Mouse (Mus musculus) neural tube, embryonic 12.5 days (tissue): ENCODE measurements around the gene Tle1. TPM values are rescaled to one million over a fixed set of nuclear protein-coding genes. Genes with fewer than 3 reads are reported as not detected.

ENCODE experiments used
- ATAC-seq: fragments of 200-750 bp; cut with Nextera tagmentation; 2 replicates; pipeline ENCODE4 v1.8.0; 2017; ENCODE audit warnings: low read depth, mild to moderate bottlenecking, moderate TSS enrichment, moderate library complexity; ENCODE audit not compliant: low FRiP score
- H3K27ac ChIP-seq: fragments of 300-500 bp; sonication (generic); 2 replicates; pipeline ENCODE4 v1.5.1; 2016
- H3K27me3 ChIP-seq: fragments of 300-500 bp; sonication (generic); replicated peaks from 2 replicates; pipeline ENCODE4 v1.6.1; 2016; ENCODE audit warnings: mild to moderate bottlenecking
- H3K36me3 ChIP-seq: fragments of 300-500 bp; sonication (generic); 2 replicates; pipeline ENCODE4 v1.6.1; 2016; ENCODE audit warnings: mild to moderate bottlenecking
- H3K4me1 ChIP-seq: fragments of 300-500 bp; sonication (generic); 2 replicates; pipeline ENCODE4 v1.6.1; 2016
- H3K4me2 ChIP-seq: fragments of 300-500 bp; sonication (generic); replicated peaks from 2 replicates; pipeline ENCODE4 v1.6.1; 2016; ENCODE audit warnings: mild to moderate bottlenecking
- H3K4me3 ChIP-seq: fragments of 300-500 bp; sonication (generic); 2 replicates; pipeline ENCODE4 v1.5.1; 2016
- H3K9ac ChIP-seq: fragments of 300-500 bp; sonication (generic); 2 replicates; pipeline ENCODE4 v1.6.1; 2016; ENCODE audit warnings: mild to moderate bottlenecking
- H3K9me3 ChIP-seq: fragments of 300-500 bp; sonication (generic); 2 replicates; pipeline ENCODE4 v1.6.1; 2016; ENCODE audit warnings: mild to moderate bottlenecking
- WGBS: fragments of 180-500 bp; shearing (Covaris S2); methylation state at CpG from one replicate; pipeline ENCODE4 v1.1.7; 2016; 5-methylcytosine and 5-hydroxymethylcytosine counted together
- polyA plus RNA-seq: library from polyadenylated mRNA; unstranded; fragments of >200 nt; fragmentation: Nextera tagmentation; extraction: Ambion mirVana; gene quantifications from 2 replicates; pipeline ENCODE4 v1.2.1, GENCODE M21; 2016

Gene Tle1
- polyA plus RNA-seq, 1 experiment from 2014 or later, result 60.6 TPM

- Histone ChIP-seq H3K9ac (no peak overlapping the region), H3K9me3 (no peaks in the 10 kb centered on the region), H3K27me3 (peaks cover 5% of the 10 kb centered on the region; the same call in 1 of the 2 replicates), H3K4me2 (peak overlapping the region; percentile 65), H3K4me1 (peaks cover 34% of the 10 kb centered on the region), H3K36me3 (0 out of 2 replicates have a peak, but pooled peaks cover 3% of the 10 kb centered on the region), H3K27ac (no peak overlapping the region), H3K4me3 (no peak overlapping the region)
- ATAC-seq, result no peak
- 41% methylated on average over 6 of the region's 6 CpGs for WGBS
Observed at GRCm38 (mm10) chr4:72195116-72195835, 5.4 kb downstream of the Tle1 start.

DNA sequence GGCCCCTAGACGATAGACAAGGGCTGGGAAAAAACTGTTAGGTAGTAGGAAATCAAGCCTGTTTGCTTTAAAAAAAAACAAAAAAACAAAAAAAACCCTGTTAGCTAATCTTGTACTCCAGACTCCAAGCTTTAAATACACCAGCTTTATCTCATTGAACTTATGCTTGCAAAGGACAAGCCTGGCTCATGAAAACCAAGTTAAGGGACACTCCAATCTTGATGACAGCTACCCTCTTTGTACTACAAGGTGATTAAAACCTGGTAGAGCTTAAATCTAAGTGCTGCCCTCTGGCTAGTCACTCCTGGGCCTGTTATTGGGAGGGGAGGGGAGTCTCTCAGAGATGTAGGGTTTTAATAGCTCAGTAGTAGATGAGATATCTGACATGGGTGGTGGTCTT, 7.4 kb downstream of the Tle1 start:
- Histone ChIP-seq H3K4me3 (no peak overlapping the region), H3K9me3 (no peaks in the 10 kb centered on the region), H3K36me3 (0 out of 2 replicates have a peak, but pooled peaks cover 3% of the 10 kb centered on the region), H3K27ac (no peak overlapping the region), H3K4me2 (no peak overlapping the region), H3K4me1 (peaks cover 34% of the 10 kb centered on the region), H3K9ac (no peak overlapping the region), H3K27me3 (peaks cover 5% of the 10 kb centered on the region; the same call in 1 of the 2 replicates)
- ATAC-seq, result no peak
- WGBS, result 88% methylated on average over 1 of the region's 1 CpGs

DNA sequence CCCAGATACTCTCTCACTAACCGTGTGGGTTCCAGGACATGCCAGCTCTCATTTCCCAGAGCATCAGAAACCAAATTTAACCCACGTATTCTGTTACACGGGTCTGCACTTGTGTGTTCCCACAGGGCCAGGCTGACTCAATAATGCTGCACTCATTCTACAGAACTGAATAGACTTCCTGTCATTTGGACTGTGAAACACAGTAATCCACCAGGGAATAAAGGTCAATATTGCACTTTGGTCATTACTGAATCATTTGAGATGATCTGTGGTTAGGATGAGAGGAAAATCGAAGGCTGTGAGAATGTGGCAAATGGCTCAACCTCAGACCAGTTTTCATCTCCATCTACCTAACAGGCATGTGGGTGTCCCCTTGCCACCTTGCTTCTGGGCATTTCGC, 16.2 kb downstream of the Tle1 start:
- 67% methylated on average over 5 of the region's 5 CpGs for WGBS
- Histone ChIP-seq H3K4me2 (no peak overlapping the region), H3K27ac (no peak overlapping the region), H3K4me3 (no peak overlapping the region), H3K27me3 (no peaks in the 10 kb centered on the region), H3K4me1 (peaks cover 9% of the 10 kb centered on the region; the same call in 1 of the 2 replicates), H3K36me3 (0 out of 2 replicates have a peak, but pooled peaks cover 6% of the 10 kb centered on the region), H3K9ac (no peak overlapping the region), H3K9me3 (no peaks in the 10 kb centered on the region)
- no peak for ATAC-seq

DNA sequence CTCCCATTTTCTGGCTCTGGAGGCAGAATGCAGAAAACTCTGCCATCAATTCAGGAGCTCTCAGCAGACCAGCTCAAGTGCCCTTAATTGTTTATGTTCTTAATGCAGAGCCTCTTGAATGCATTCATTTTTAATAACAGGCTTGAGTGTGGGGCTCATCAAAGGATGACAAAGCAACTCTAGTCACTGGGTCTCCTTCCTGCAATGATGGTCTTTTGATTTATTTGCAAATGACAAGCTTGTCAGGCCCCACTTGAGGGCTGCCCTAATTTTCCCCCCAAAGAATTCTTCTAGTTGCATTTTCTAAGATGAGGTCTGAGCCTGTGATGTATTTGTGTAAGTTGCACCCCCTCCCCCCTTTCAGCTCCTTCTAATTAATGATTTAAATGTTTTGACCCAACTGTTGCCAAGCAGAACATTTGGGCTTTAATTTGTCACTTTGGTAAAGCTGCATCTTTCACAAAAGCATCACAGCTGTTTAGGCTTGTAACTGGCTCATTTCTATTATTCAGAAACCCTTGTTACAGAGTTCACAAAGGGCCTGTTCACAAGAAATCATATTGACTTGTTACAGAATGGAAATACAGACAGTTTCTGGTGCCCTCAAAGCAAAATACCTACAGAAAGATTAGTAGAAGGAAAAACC, 18.3 kb downstream of the Tle1 start:
- Histone ChIP-seq H3K4me3 (no peak overlapping the region), H3K36me3 (0 out of 2 replicates have a peak, but pooled peaks cover 6% of the 10 kb centered on the region), H3K4me2 (no peak overlapping the region), H3K9ac (no peak overlapping the region), H3K27me3 (no peaks in the 10 kb centered on the region), H3K9me3 (no peaks in the 10 kb centered on the region), H3K4me1 (peaks cover 9% of the 10 kb centered on the region; the same call in 1 of the 2 replicates), H3K27ac (no peak overlapping the region)
- ATAC-seq, result no peak

- 100% methylated on average over 1 of the region's 1 CpGs for WGBS
- no peaks in the 10 kb centered on the region for H3K9me3 ChIP-seq
- H3K36me3 ChIP-seq, result peaks cover 17% of the 10 kb centered on the region
- no peak overlapping the region for H3K4me2 ChIP-seq
- no peaks in the 10 kb centered on the region for H3K4me1 ChIP-seq
- no peak overlapping the region for H3K27ac ChIP-seq
- no peak overlapping the region for H3K4me3 ChIP-seq
- no peak for ATAC-seq
- H3K27me3 ChIP-seq, result no peaks in the 10 kb centered on the region
- H3K9ac ChIP-seq, result no peak overlapping the region
Observed at GRCm38 (mm10) chr4:72175943-72176342, 24.8 kb downstream of the Tle1 start.

GRCm38 (mm10) chr4:72168267-72168666, 32.5 kb downstream of the Tle1 start:
- Histone ChIP-seq H3K9me3 (no peaks in the 10 kb centered on the region), H3K4me3 (no peak overlapping the region), H3K4me2 (no peak overlapping the region), H3K4me1 (peaks cover 18% of the 10 kb centered on the region), H3K27me3 (no peaks in the 10 kb centered on the region), H3K27ac (no peak overlapping the region), H3K9ac (no peak overlapping the region), H3K36me3 (peaks cover 4% of the 10 kb centered on the region; the same call in 1 of the 2 replicates)
- WGBS, result 10% methylated on average over 1 of the region's 1 CpGs
- peak; percentile 70 for ATAC-seq

DNA sequence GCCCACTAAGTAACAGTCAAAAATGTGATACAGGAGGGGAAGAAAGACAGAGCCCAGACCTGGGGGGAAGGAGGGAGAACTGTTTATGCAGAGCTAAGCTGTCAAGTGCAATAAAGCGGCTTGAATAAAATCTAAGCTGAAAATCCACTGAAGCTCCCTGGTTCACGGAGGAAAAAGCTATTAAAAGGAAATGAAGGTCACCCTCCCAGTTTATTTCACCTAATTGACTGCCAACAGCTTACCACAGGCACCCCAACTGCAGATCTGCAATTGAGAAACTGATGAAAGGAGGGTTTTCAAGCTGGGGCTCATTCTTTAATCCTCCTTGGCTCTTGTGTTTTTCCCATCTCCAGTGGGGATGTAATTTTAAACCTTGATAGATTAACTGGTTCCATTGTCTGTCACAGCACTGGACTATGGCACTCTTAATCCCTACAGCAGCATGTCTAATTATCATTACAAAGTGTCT, 32.9 kb downstream of the Tle1 start:
- Histone ChIP-seq H3K36me3 (peaks cover 4% of the 10 kb centered on the region; the same call in 1 of the 2 replicates), H3K27me3 (no peaks in the 10 kb centered on the region), H3K9ac (no peak overlapping the region), H3K27ac (no peak overlapping the region), H3K4me1 (peaks cover 18% of the 10 kb centered on the region), H3K4me3 (no peak overlapping the region), H3K9me3 (no peaks in the 10 kb centered on the region), H3K4me2 (no peak overlapping the region)
- peak; percentile 90 for ATAC-seq
- 13% methylated on average over 2 of the region's 2 CpGs for WGBS

GRCm38 (mm10) chr4:72167171-72167570, 33.5 kb downstream of the Tle1 start:
- Histone ChIP-seq H3K27ac (no peak overlapping the region), H3K9ac (no peak overlapping the region), H3K36me3 (peaks cover 4% of the 10 kb centered on the region; the same call in 1 of the 2 replicates), H3K4me1 (peaks cover 18% of the 10 kb centered on the region), H3K4me2 (no peak overlapping the region), H3K9me3 (no peaks in the 10 kb centered on the region), H3K4me3 (no peak overlapping the region), H3K27me3 (no peaks in the 10 kb centered on the region)
- ATAC-seq, result no peak
- 50% methylated on average over 3 of the region's 3 CpGs for WGBS

DNA sequence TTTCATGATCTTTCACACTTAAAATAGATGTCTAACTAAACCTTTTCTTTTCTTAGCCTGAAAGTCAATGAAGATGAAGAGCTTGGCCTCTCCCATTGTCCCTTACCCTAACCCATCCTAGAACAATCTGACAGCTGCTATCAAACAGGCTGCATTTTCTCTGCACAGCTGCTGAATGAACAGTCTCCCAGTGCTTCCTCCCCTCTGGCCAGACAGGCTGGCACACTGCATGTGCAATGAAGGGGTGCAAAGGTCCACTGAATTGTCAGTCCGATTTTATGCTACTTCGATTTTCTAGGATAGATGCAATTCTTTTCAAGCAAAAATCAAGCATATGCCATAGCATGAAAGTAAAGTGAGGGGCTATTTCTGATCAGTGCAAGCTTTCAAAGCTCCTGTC, 34.2 kb downstream of the Tle1 start:
- Histone ChIP-seq H3K4me2 (no peak overlapping the region), H3K9ac (no peak overlapping the region), H3K4me1 (peaks cover 18% of the 10 kb centered on the region), H3K9me3 (no peaks in the 10 kb centered on the region), H3K27me3 (no peaks in the 10 kb centered on the region), H3K27ac (no peak overlapping the region), H3K36me3 (peaks cover 4% of the 10 kb centered on the region; the same call in 1 of the 2 replicates), H3K4me3 (no peak overlapping the region)
- 48% methylated on average over 2 of the region's 2 CpGs for WGBS
- ATAC-seq, result no peak

DNA sequence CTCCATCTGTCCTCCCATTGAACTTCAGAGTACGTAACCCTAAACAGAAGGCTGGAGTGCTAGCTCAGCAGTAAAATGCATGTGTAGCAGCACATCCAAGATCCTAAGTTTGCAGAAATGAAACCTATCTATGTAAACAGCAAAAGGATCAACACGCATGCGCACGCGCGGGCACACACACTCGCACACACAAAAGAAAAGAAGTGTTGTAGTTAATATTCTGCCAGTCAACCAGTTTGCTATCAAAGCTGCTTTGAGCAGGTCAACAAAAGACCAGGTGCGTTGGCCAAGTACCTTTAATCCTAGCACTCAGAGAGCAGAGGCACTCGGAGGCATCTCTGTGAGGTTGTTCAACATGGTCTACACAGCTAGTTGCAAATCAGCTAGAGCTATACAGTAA, 35.0 kb downstream of the Tle1 start:
- H3K9me3 ChIP-seq, result no peaks in the 10 kb centered on the region
- peaks cover 23% of the 10 kb centered on the region for H3K4me1 ChIP-seq
- no peak for ATAC-seq
- no peak overlapping the region for H3K4me3 ChIP-seq
- 96% methylated on average over 9 of the region's 9 CpGs for WGBS
- H3K9ac ChIP-seq, result no peak overlapping the region
- no peaks in the 10 kb centered on the region for H3K27me3 ChIP-seq
- H3K36me3 ChIP-seq, result peaks cover 4% of the 10 kb centered on the region; the same call in 1 of the 2 replicates
- no peak overlapping the region for H3K4me2 ChIP-seq
- H3K27ac ChIP-seq, result no peak overlapping the region

DNA sequence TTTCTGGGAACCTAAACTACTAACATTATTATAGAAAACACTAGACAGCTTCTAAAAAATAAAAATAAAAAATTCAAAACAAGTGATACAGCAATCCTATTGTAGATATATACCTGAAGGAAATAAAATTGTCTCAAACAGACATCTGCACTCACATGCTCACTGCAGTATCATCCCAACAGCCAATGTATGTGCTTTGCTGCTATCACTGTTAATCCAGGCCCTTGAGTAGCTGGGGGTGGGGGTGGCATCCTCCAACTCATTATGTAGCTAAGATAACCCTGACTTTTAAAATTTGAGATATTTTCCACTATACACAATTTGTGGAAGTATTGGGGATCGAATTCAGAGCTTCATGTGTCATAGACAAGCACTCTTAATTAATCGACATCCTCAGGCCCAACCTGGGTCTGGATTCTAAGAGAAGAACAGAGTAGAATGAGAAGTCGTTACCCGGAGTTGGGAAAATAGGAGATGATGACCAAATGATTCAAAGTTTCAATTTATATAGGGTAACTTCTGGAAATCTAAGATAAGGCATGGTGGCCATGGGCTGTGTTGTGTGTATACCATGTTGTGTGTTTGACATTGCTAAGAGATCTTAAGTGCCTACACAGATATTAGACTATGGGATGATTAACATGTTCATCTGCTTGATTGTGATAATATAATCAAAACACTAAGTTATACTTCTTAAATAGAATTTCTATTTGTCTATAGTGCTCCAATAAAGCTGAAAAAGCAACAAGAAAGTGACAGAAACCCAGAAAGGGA, 38.1 kb downstream of the Tle1 start:
- H3K9ac ChIP-seq, result no peak overlapping the region
- H3K4me1 ChIP-seq, result peaks cover 32% of the 10 kb centered on the region
- 0 out of 2 replicates have a peak, but pooled peaks cover 7% of the 10 kb centered on the region for H3K27me3 ChIP-seq
- no peaks in the 10 kb centered on the region for H3K9me3 ChIP-seq
- no peak for ATAC-seq
- H3K27ac ChIP-seq, result no peak overlapping the region
- 93% methylated on average over 4 of the region's 4 CpGs for WGBS
- no peak overlapping the region for H3K4me2 ChIP-seq
- 0 out of 2 replicates have a peak, but pooled peaks cover 4% of the 10 kb centered on the region for H3K36me3 ChIP-seq
- no peak overlapping the region for H3K4me3 ChIP-seq

- Histone ChIP-seq H3K4me3 (no peak overlapping the region), H3K9me3 (no peaks in the 10 kb centered on the region), H3K27ac (no peak overlapping the region), H3K4me2 (peak overlapping the region; percentile 16; the same call in 1 of the 2 replicates), H3K4me1 (peaks cover 19% of the 10 kb centered on the region), H3K36me3 (peaks cover 7% of the 10 kb centered on the region; the same call in 1 of the 2 replicates), H3K9ac (no peak overlapping the region), H3K27me3 (0 out of 2 replicates have a peak, but pooled peaks cover 7% of the 10 kb centered on the region)
- peak; percentile 90 for ATAC-seq
- WGBS, result 13% methylated on average over 14 of the region's 14 CpGs
Observed at GRCm38 (mm10) chr4:72160102-72160511, 40.6 kb downstream of the Tle1 start.
